Mouse (Mus musculus) lung, adult 2 months (tissue): ENCODE data around the gene Tcea2.

Experiments used
- CTCF ChIP-seq: fragments of 200-500 bp; IDR thresholded peaks from 2 replicates; pipeline ENCODE4 v1.5.1; 2011; ENCODE audit warnings: mild to moderate bottlenecking, low read length, control low read depth; ENCODE audit not compliant: insufficient read depth
- POLR2A ChIP-seq: fragments of 200-500 bp; IDR thresholded peaks from 2 replicates; pipeline ENCODE4 v1.6.1; 2011; ENCODE audit warnings: low read depth, mild to moderate bottlenecking, control low read depth, low read length, borderline replicate concordance; ENCODE audit errors: extremely low read depth

- TF ChIP-seq CTCF (no peak), POLR2A (no peak)
Measured at GRCm38 (mm10) chr2:181695776-181696175, 15.7 kb downstream of the Tcea2 start.
